Mouse (Mus musculus) midbrain, embryonic 14.5 days (tissue): ENCODE data around the gene Prkca. TPM values are rescaled to one million over a fixed set of nuclear protein-coding genes. Genes with fewer than 3 reads are reported as not detected.
A peak's percentile ranks its signal among the peaks of the same experiment; 100 is the strongest.

ENCODE experiments used
- ATAC-seq: fragments of 200-750 bp; cut with Nextera tagmentation; 2 replicates; pipeline ENCODE4 v1.8.0; 2017; ENCODE audit warnings: moderate number of reproducible peaks, moderate library complexity; ENCODE audit not compliant: low FRiP score, low TSS enrichment
- DNase-seq: peaks from one replicate; pipeline ENCODE4 v3.0.0-alpha.2; 2015
- H3K27ac ChIP-seq: fragments of 300-500 bp; sonication (generic); replicated peaks from 2 replicates; pipeline ENCODE4 v1.5.1; 2014; ENCODE audit warnings: mild to moderate bottlenecking, low read depth, low read length, moderate library complexity
- H3K27me3 ChIP-seq: fragments of 300-500 bp; sonication (generic); 2 replicates; pipeline ENCODE4 v1.6.1; 2014; ENCODE audit warnings: low read length, control low read depth, mixed read lengths; ENCODE audit not compliant: control insufficient read depth, insufficient read depth
- H3K36me3 ChIP-seq: fragments of 300-500 bp; sonication (generic); 2 replicates; pipeline ENCODE4 v1.6.1; 2014; ENCODE audit warnings: low read length, control low read depth; ENCODE audit not compliant: control insufficient read depth, insufficient read depth
- H3K4me1 ChIP-seq: fragments of 300-500 bp; sonication (generic); 2 replicates; pipeline ENCODE4 v1.6.1; 2014; ENCODE audit warnings: mild to moderate bottlenecking, antibody characterized with exemption, low read length, control low read depth; ENCODE audit not compliant: control insufficient read depth, insufficient read depth
- H3K4me2 ChIP-seq: fragments of 300-500 bp; sonication (generic); 2 replicates; pipeline ENCODE4 v1.6.1; 2014; ENCODE audit warnings: mild to moderate bottlenecking, low read length, moderate library complexity
- H3K4me3 ChIP-seq: fragments of 300-500 bp; sonication (generic); replicated peaks from 2 replicates; pipeline ENCODE4 v1.5.1; 2014; ENCODE audit warnings: low read depth, low read length
- H3K9ac ChIP-seq: fragments of 300-500 bp; sonication (generic); replicated peaks from 2 replicates; pipeline ENCODE4 v1.6.1; 2014; ENCODE audit warnings: mild to moderate bottlenecking, low read length, moderate library complexity
- H3K9me3 ChIP-seq: fragments of 300-500 bp; sonication (generic); 2 replicates; pipeline ENCODE4 v1.6.1; 2016; ENCODE audit warnings: low read length, control low read depth, mixed read lengths; ENCODE audit not compliant: control insufficient read depth
- WGBS: fragments of 180-500 bp; shearing (Covaris S2); extraction: QIAGEN DNeasy Blood & Tissue Kit; methylation state at CpG from one replicate; pipeline ENCODE4 v1.1.7; 2014; 5-methylcytosine and 5-hydroxymethylcytosine counted together
- polyA plus RNA-seq: library from polyadenylated mRNA; unstranded; fragments of >200 nt; fragmentation: Nextera tagmentation; extraction: Ambion mirVana; gene quantifications from 2 replicates; pipeline ENCODE4 v1.2.1, GENCODE M21; 2014

The Prkca gene
- polyA plus RNA-seq, 1 experiment from 2014 or later, result 7.6 TPM

GRCm38 (mm10) chr11:108268421-108269322 lies 75.1 kb downstream of the Prkca start:
- DNase-seq, result no peak
- H3K4me1 ChIP-seq, result peaks cover 23% of the 10 kb centered on the region
- no peak overlapping the region for H3K4me2 ChIP-seq
- H3K4me3 ChIP-seq, result no peak overlapping the region
- H3K27me3 ChIP-seq, result no peaks in the 10 kb centered on the region
- H3K36me3 ChIP-seq, result no peaks in the 10 kb centered on the region
- WGBS, result 64% methylated on average over 12 of the region's 12 CpGs
- H3K27ac ChIP-seq, result peak overlapping the region; percentile 42
- H3K9ac ChIP-seq, result no peak overlapping the region
- H3K9me3 ChIP-seq, result no peaks in the 10 kb centered on the region
- ATAC-seq, result no peak; the same call in 1 of the 2 replicates

- H3K4me3 ChIP-seq, result no peak overlapping the region
- 84% methylated on average over 7 of the region's 7 CpGs for WGBS
- no peak for ATAC-seq
- DNase-seq, result no peak
- H3K9ac ChIP-seq, result no peak overlapping the region
- no peak overlapping the region for H3K27ac ChIP-seq
- no peaks in the 10 kb centered on the region for H3K27me3 ChIP-seq
- H3K9me3 ChIP-seq, result no peaks in the 10 kb centered on the region
- H3K4me1 ChIP-seq, result peaks cover 23% of the 10 kb centered on the region
- no peak overlapping the region for H3K4me2 ChIP-seq
- no peaks in the 10 kb centered on the region for H3K36me3 ChIP-seq
Observed at GRCm38 (mm10) chr11:108267825-108268224, 75.9 kb downstream of the Prkca start.

GRCm38 (mm10) chr11:108267066-108267465 lies 76.7 kb downstream of the Prkca start:
- ATAC-seq (no peak), DNase-seq (no peak)
- no peak overlapping the region for H3K4me2 ChIP-seq
- H3K36me3 ChIP-seq, result no peaks in the 10 kb centered on the region
- H3K27me3 ChIP-seq, result no peaks in the 10 kb centered on the region
- WGBS, result 89% methylated on average over 3 of the region's 3 CpGs
- H3K4me3 ChIP-seq, result no peak overlapping the region
- H3K9me3 ChIP-seq, result no peaks in the 10 kb centered on the region
- H3K9ac ChIP-seq, result no peak overlapping the region
- peaks cover 23% of the 10 kb centered on the region for H3K4me1 ChIP-seq
- H3K27ac ChIP-seq, result no peak overlapping the region

- DNase-seq (no peak), ATAC-seq (no peak)
- Histone ChIP-seq H3K9me3 (no peaks in the 10 kb centered on the region), H3K27me3 (no peaks in the 10 kb centered on the region), H3K4me3 (no peak overlapping the region), H3K27ac (no peak overlapping the region), H3K4me2 (no peak overlapping the region), H3K36me3 (no peaks in the 10 kb centered on the region), H3K4me1 (peaks cover 26% of the 10 kb centered on the region), H3K9ac (no peak overlapping the region)
- WGBS, result 83% methylated on average over 1 of the region's 1 CpGs
Observed at GRCm38 (mm10) chr11:108263868-108264267, 79.9 kb downstream of the Prkca start.

GRCm38 (mm10) chr11:108263406-108263805 lies 80.3 kb downstream of the Prkca start:
- no peaks in the 10 kb centered on the region for H3K36me3 ChIP-seq
- no peaks in the 10 kb centered on the region for H3K27me3 ChIP-seq
- no peak overlapping the region for H3K4me2 ChIP-seq
- H3K4me3 ChIP-seq, result no peak overlapping the region
- 87% methylated on average over 3 of the region's 3 CpGs for WGBS
- ATAC-seq (no peak), DNase-seq (no peak)
- H3K27ac ChIP-seq, result no peak overlapping the region
- H3K9ac ChIP-seq, result no peak overlapping the region
- peaks cover 21% of the 10 kb centered on the region for H3K4me1 ChIP-seq
- no peaks in the 10 kb centered on the region for H3K9me3 ChIP-seq

- Histone ChIP-seq H3K9me3 (no peaks in the 10 kb centered on the region), H3K4me1 (peaks cover 16% of the 10 kb centered on the region), H3K27ac (no peak overlapping the region), H3K4me2 (no peak overlapping the region), H3K4me3 (no peak overlapping the region), H3K9ac (no peak overlapping the region), H3K27me3 (no peaks in the 10 kb centered on the region), H3K36me3 (no peaks in the 10 kb centered on the region)
- ATAC-seq (no peak), DNase-seq (no peak)
- WGBS, result 46% methylated on average over 7 of the region's 7 CpGs
Observed at GRCm38 (mm10) chr11:108261751-108262160, 82.0 kb downstream of the Prkca start.

- Histone ChIP-seq H3K4me3 (no peak overlapping the region), H3K4me1 (peaks cover 16% of the 10 kb centered on the region), H3K9me3 (no peaks in the 10 kb centered on the region), H3K27ac (no peak overlapping the region), H3K27me3 (no peaks in the 10 kb centered on the region), H3K36me3 (no peaks in the 10 kb centered on the region), H3K9ac (no peak overlapping the region), H3K4me2 (no peak overlapping the region)
- no peak for ATAC-seq
- DNase-seq, result no peak
- 60% methylated on average over 6 of the region's 6 CpGs for WGBS
Observed at GRCm38 (mm10) chr11:108260775-108261517, 82.8 kb downstream of the Prkca start.

GRCm38 (mm10) chr11:108259391-108259790 lies 84.3 kb downstream of the Prkca start:
- DNase-seq (no peak), ATAC-seq (no peak)
- no peaks in the 10 kb centered on the region for H3K9me3 ChIP-seq
- H3K4me3 ChIP-seq, result no peak overlapping the region
- H3K27ac ChIP-seq, result no peak overlapping the region
- H3K4me1 ChIP-seq, result peaks cover 16% of the 10 kb centered on the region
- H3K9ac ChIP-seq, result no peak overlapping the region
- 75% methylated on average over 4 of the region's 4 CpGs for WGBS
- no peak overlapping the region for H3K4me2 ChIP-seq
- H3K36me3 ChIP-seq, result no peaks in the 10 kb centered on the region
- H3K27me3 ChIP-seq, result no peaks in the 10 kb centered on the region
